Mouse (Mus musculus) left cerebral cortex, postnatal 4 days (tissue): ENCODE data around the gene Ttk. TPM values are rescaled to one million over a fixed set of nuclear protein-coding genes. Genes with fewer than 3 reads are reported as not detected.

ENCODE experiments used
- DNase-seq: peaks from one replicate; pipeline ENCODE4 v3.0.0-alpha.2; 2022
- intact Hi-C: fragments of 180-260 bp; cut with DNase I; formaldehyde crosslinking; loops from one replicate; pipeline ENCODE4 v1.15.1; 2025
- total RNA-seq, 2 experiments: library from RNA; stranded (reverse); gene quantifications; 2 replicates each; pipeline ENCODE4 v1.2.3; 2021

Ttk gene
- 1 to 10 TPM; 4.2 to 4.8 TPM for total RNA-seq

- peak; percentile 94 for DNase-seq
- intact Hi-C loops, result no loop called here
Measured at GRCm38 (mm10) chr9:83833811-83834747, at the start of gene Ttk. Gene Ttk, plus strand, starts transcription at chr9:83834689.

- intact Hi-C loops, result no loop called here
- DNase-seq, result no peak
Measured at GRCm38 (mm10) chr9:83785501-83785900, 49.0 kb upstream of the Ttk start.

DNA sequence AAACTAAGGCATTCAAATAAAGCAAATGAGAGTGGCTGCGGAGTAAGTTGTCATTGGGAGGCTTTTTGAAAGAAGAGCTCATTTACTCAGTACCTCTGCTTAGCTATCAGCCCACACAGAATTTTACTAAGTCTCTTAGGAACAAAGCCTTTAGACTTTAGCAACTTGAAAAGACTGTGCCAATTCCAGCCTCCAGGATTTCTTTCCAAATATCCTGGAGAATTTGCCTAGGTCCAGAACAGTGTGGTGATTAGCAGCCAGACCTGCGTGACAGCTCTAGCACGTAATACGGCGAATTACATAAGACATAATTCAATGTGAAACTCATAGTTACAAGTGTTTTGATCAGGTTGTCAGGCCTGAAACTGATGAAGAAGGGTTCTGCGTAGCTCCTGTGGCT, 45.2 kb upstream of the Ttk start:
- intact Hi-C loops, result no loop called here
- DNase-seq, result no peak

- intact Hi-C loops, result no loop called here
- DNase-seq, result no peak
Measured at GRCm38 (mm10) chr9:83796875-83797274, 37.6 kb upstream of the Ttk start.

DNA sequence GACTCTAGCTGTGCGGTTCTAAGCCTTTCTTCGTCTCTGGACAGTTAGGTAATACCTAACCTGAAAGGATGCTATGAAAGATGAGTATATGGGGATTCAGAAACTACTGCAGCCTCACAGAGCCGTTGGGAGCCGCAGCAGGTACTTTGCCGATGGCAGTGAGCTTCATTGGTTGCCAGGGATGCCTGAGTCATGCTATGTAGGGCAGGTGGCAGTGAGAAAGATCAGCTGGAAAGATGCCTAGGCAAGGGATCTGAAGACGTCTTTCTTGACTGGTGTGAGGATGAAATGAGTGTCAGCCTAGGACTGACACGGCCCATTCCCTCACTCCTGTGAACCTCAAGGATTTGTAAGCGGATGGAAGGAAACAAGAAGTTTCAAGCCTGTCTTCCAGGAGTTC, 36.6 kb upstream of the Ttk start:
- no peak for DNase-seq
- intact Hi-C loops, result no loop called here

- intact Hi-C loops, result no loop called here
- DNase-seq, result no peak
Measured at GRCm38 (mm10) chr9:83804341-83804740, 30.1 kb upstream of the Ttk start.

- intact Hi-C loops, result loop anchor here (5.0 kb wide), 1 partner anchor 1522 kb away; the partner anchor contains the start of gene Tent5a
- peak; percentile 70 for DNase-seq
Measured at GRCm38 (mm10) chr9:83805164-83805976, 29.1 kb upstream of the Ttk start.

DNA sequence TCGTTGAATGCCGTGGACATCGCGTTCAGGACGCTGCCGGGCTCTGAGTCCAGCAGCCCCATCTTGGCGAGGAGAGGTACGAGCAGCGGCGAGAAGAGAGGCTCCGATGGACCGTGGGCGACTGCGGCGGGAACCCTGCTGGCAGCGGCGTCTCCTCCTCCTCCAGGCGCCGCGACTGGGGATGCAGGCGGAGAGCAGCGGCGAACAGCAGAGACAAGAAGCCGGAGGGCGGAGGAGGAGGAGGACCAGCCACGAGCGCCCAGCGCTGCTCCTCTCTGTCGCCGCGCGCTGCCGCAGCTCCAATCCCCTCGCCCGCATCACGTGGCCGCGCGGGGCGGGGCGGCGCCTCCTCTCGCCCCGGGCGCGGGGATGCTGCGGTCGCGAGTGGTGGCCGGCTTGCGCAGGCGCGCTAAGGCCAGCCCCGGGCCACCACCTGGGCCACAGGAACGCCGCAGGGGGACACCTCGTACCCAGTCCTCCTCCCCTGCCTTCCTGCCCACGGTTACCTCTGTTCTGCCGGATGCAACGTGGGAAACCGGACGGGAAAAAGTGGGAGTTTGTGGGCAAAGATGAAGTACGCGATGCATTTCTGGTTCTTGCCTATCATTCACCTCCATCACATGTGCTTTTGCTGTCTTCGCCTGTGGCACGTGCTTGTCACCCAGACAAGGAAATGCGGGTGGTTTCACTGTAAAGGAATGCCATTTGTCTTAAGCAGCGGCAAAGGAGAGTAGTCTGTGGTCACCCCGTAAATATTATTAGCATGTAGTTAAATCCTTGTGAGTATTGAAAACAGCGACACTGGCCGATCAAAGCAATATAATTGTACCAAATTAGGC, 28.3 kb upstream of the Ttk start, which contains the start of gene Elovl4:
TSS of gene Elovl4 (minus strand) at position 301 of the 839 bp plus-strand sequence.
- peak; percentile 85 for DNase-seq
- intact Hi-C loops, result loop anchor here (5.0 kb wide), 1 partner anchor 1521 kb away; the partner anchor contains the start of gene Tent5a

- intact Hi-C loops, result loop anchor here (5.0 kb wide), 1 partner anchor 1520 kb away; the partner anchor contains the start of gene Tent5a
Measured at GRCm38 (mm10) chr9:83807562-83807961, 26.9 kb upstream of the Ttk start.

GRCm38 (mm10) chr9:83819188-83819587, 15.3 kb upstream of the Ttk start:
- DNase-seq, result no peak
- intact Hi-C loops, result no loop called here

More at GRCm38 (mm10) chr9:83807562-83807961, 26.9 kb upstream of the Ttk start:
- peak; percentile 57 for DNase-seq

- intact Hi-C loops, result no loop called here
- DNase-seq, result no peak
Measured at GRCm38 (mm10) chr9:83820976-83821375, 13.5 kb upstream of the Ttk start.

DNA sequence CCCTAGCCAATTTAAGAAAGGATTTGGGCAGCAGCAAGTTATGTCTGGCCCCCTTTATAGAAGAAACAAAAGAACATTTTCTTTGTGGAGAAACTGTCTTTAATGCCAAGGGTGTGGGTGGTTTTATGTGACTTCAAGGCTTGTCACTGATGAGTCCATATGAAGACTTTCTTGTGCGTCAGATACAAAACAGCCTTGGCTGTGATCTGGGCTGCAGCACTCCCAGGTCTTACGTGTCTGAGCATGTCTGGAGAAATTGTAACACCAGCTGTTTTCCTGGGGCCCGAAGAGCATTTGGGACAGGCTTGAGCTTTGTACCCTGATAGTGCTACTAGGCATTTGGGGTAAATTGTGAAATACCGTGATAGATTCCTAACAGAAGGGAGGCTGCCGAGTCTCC, 11.6 kb upstream of the Ttk start:
- no peak for DNase-seq
- intact Hi-C loops, result no loop called here

DNA sequence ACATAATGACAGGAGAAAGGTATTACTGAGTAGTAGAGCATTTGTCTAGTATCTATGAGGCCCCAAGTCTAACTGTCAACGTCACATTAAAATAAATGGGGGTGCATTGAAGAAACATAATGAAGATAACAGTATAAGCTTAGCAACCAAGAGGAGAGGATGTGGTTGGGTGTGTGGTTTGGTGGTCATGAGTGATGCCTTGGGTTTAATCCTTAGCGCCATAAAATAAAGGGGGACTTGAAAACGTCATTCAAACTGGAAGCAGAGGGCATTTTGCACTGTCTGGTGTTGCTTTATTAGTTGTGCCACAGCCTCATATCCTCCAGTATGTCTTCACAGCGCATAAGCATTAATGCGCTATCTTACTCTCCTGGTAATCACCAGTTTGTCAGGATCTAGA, 4.6 kb upstream of the Ttk start:
- no peak for DNase-seq
- intact Hi-C loops, result no loop called here

- intact Hi-C loops, result no loop called here
- DNase-seq, result no peak
Measured at GRCm38 (mm10) chr9:83831152-83831551, 3.3 kb upstream of the Ttk start.

GRCm38 (mm10) chr9:83834748-83835313, 342 bp downstream of the Ttk start:
- no peak for DNase-seq
- intact Hi-C loops, result no loop called here

DNA sequence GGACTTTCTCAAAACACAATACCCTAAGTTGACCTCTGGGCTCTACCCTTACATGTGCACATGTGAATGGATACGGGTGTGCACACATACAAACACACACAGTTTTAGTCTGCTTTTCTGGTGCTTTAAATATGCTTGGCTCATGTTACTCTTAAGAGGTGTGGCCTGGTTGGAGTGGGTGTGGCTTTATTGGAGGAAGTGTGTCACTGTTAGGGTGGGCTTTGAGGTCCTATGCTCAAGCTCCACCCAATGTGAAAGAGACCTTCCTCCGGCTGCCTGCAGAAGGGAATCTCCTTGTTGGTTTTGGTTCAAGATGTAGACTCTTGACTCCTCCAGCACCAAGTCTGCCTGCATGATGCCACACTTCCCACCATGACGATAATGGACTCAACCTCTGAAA, 18.0 kb downstream of the Ttk start:
- intact Hi-C loops, result no loop called here
- no peak for DNase-seq

GRCm38 (mm10) chr9:83865165-83865564, 30.7 kb downstream of the Ttk start:
- no peak for DNase-seq

DNA sequence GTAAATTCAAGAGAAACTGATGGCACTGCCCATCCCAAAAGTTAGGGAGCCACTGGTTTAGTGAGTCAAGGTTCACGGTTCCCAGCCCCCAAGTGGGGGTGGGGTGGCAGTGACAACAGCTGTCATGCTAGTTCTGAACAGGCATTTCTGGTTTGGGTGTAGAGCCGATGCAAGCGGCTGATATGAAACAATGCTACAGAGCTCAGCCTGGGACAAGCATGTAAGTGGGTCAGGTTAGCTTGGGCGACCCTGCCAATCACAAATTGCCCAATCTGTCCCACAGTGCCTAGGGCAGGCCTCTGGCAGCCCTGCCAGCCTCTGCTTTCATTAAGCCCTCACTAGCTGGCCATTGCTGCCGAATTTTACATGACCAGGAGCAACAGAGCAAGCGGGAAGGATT, 47.7 kb downstream of the Ttk start:
- peak; percentile 4 for DNase-seq
- intact Hi-C loops, result no loop called here

More at GRCm38 (mm10) chr9:83865165-83865564, 30.7 kb downstream of the Ttk start:
- intact Hi-C loops, result no loop called here

- DNase-seq, result no peak
- intact Hi-C loops, result no loop called here
Measured at GRCm38 (mm10) chr9:83886149-83886548, 51.7 kb downstream of the Ttk start.

GRCm38 (mm10) chr9:83888214-83888613, 53.7 kb downstream of the Ttk start:
- DNase-seq, result no peak
- intact Hi-C loops, result no loop called here
